Mouse (Mus musculus) C2C12 (cell line): Measurements from ENCODE around the gene Gdap1l1.

Source experiments
- CEBPB ChIP-seq: IDR thresholded peaks from one replicate; pipeline ENCODE4 v1.6.1; 2011; ENCODE audit warnings: low read depth, mild to moderate bottlenecking, control low read depth, moderate library complexity
- CTCF ChIP-seq: IDR thresholded peaks from one replicate; pipeline ENCODE4 v1.5.1; 2011; ENCODE audit not compliant: control insufficient read depth, insufficient read depth, insufficient read length
- MAX ChIP-seq: IDR thresholded peaks from one replicate; pipeline ENCODE4 v1.6.1; 2011; ENCODE audit warnings: mild to moderate bottlenecking, control low read depth
- MYOG ChIP-seq: IDR thresholded peaks from one replicate; pipeline ENCODE4 v1.6.1; 2011; ENCODE audit not compliant: control insufficient read depth, insufficient read length; ENCODE audit errors: extremely low read depth
- USF1 ChIP-seq: IDR thresholded peaks from one replicate; pipeline ENCODE4 v1.6.1; 2011; ENCODE audit warnings: low read depth, mild to moderate bottlenecking, control low read depth, moderate library complexity

- TF ChIP-seq CTCF (no peak), USF1 (no peak), MAX (no peak), CEBPB (no peak), MYOG (no peak)
Measured at GRCm38 (mm10) chr2:163438619-163439451, 559 bp downstream of the Gdap1l1 start.
